ENCODE assay signal across 9 mouse cellular contexts in genomic region chr11:68451282-68451735, GRCm38 (mm10). TPM values are rescaled to one million over a fixed set of nuclear protein-coding genes. Genes with fewer than 3 reads are reported as not detected.
DNase-seq lines count a peak whose midpoint lies in the region; ATAC-seq lines count a peak whose summit lies in the region.
"Had no signal": no experiment of that assay in that cellular context is flagged by ENCODE, and none has a peak within 500 bp of the region (broad histone marks: within the 10 kb centered on the region; RNA-seq: fewer than 3 reads in every experiment).

No protein-coding gene starts in this region.

- 24% methylated on average over 10 of the region's 10 CpGs for WGBS in embryonic facial prominence, embryonic 15.5 days

- H3K27me3 ChIP-seq in embryonic facial prominence, embryonic 15.5 days = no peaks in the 10 kb centered on the region

- no peak overlapping the region for H3K4me2 ChIP-seq in embryonic facial prominence, embryonic 15.5 days (replicated peaks)

- no peaks in the 10 kb centered on the region for H3K36me3 ChIP-seq in embryonic facial prominence, embryonic 15.5 days

- peak; percentile 60; the same call in 1 of the 2 replicates for ATAC-seq in embryonic facial prominence, embryonic 15.5 days (ENCODE audit: insufficient number of reproducible peaks, low FRiP score, low TSS enrichment, low read depth)
- ATAC-seq in megakaryocyte, adult 5-6 weeks (ENCODE audit: poor library complexity, severe bottlenecking) = peak; percentile 68

- no peak overlapping the region for H3K9ac ChIP-seq in embryonic facial prominence, embryonic 15.5 days

- H3K4me1 ChIP-seq in embryonic facial prominence, embryonic 15.5 days = peaks cover 9% of the 10 kb centered on the region; the same call in 1 of the 2 replicates

- H3K27ac ChIP-seq in embryonic facial prominence, embryonic 15.5 days (replicated peaks) = no peak overlapping the region

- no peaks in the 10 kb centered on the region for H3K9me3 ChIP-seq in embryonic facial prominence, embryonic 15.5 days (replicated peaks)

- no peak overlapping the region for H3K4me3 ChIP-seq in embryonic facial prominence, embryonic 15.5 days (replicated peaks)

- DNase-seq in adrenal gland, postnatal 14 days = peak; percentile 38
- DNase-seq in adrenal gland, adult 2 months = no peak
- peak; percentile 76 for DNase-seq in A20 (ENCODE audit: low read depth, low spot score)
- no peak for DNase-seq in yolk sac, embryonic 10.5 days (ENCODE audit: low spot score)
- DNase-seq in testis, postnatal 14 days (ENCODE audit: low spot score) = no peak
- no peak for DNase-seq in right cerebral cortex, adult 2 months (ENCODE audit: low spot score in 2 of 2)
- DNase-seq: adrenal gland, postnatal 10 days had no signal

RNA-seq across cellular contexts. Expression of gene Pik3r5, which starts 19.4 kb away (rescaled TPM):
- 0.67 and 4.2 TPM in 2 replicates for total RNA-seq in adrenal gland, postnatal 14 days (2021)
- 1 to 10 TPM; 1.4 to 3.2 TPM for total RNA-seq in adrenal gland, adult 2 months (2021)
- 1.6 TPM in 2 replicates for polyA plus RNA-seq in adrenal gland, adult 2 months (2012; rRNA removed)
- 0.55 and 1.0 TPM in 2 replicates for polyA plus RNA-seq in embryonic facial prominence, embryonic 15.5 days (2015; fragmentation: Nextera tagmentation; extraction: Ambion mirVana)
- total RNA-seq in megakaryocyte, adult 5-6 weeks (2015) = 55.3 and 61.8 TPM in 2 replicates
- total RNA-seq in megakaryocyte, adult 5-6 weeks (2017) = 37.0 and 40.8 TPM in 2 replicates

RNA-seq across cellular contexts. Expression of gene Ntn1, which starts 50.7 kb away (rescaled TPM):
- 7.5 and 8.8 TPM in 2 replicates for total RNA-seq in adrenal gland, postnatal 14 days (2021)
- 10 to 100 TPM in 1 of 2 experiments, 1 to 10 TPM in 1; 9.9 to 16.1 TPM for total RNA-seq in adrenal gland, adult 2 months (2021)
- polyA plus RNA-seq in adrenal gland, adult 2 months (2012; rRNA removed) = 16.0 and 19.9 TPM in 2 replicates
- polyA plus RNA-seq in embryonic facial prominence, embryonic 15.5 days (2015; fragmentation: Nextera tagmentation; extraction: Ambion mirVana) = 12.5 and 15.8 TPM in 2 replicates
- not detected in 2 replicates for total RNA-seq in megakaryocyte, adult 5-6 weeks (2015)
- 0.08 TPM in 1 of 2 replicates, not detected in the other for total RNA-seq in megakaryocyte, adult 5-6 weeks (2017)

RNA-seq across cellular contexts. Expression of gene Pik3r6, which starts 51.5 kb away (rescaled TPM):
- 4.4 and 5.1 TPM in 2 replicates for total RNA-seq in adrenal gland, postnatal 14 days (2021)
- 1 to 10 TPM; 1.6 to 2.6 TPM for total RNA-seq in adrenal gland, adult 2 months (2021)
- 3.9 and 5.3 TPM in 2 replicates for polyA plus RNA-seq in adrenal gland, adult 2 months (2012; rRNA removed)
- 2.7 and 3.9 TPM in 2 replicates for polyA plus RNA-seq in embryonic facial prominence, embryonic 15.5 days (2015; fragmentation: Nextera tagmentation; extraction: Ambion mirVana)
- total RNA-seq in megakaryocyte, adult 5-6 weeks (2015) = 35.9 TPM in 2 replicates
- total RNA-seq in megakaryocyte, adult 5-6 weeks (2017) = 63.6 and 67.3 TPM in 2 replicates

Comparison
In these comparisons a context has a peak if more than half of its experiments do, and no peak if none do; other contexts are left out.
1. DNase-seq: peak in adrenal gland, postnatal 14 days (single experiment) and A20 (single experiment); none in adrenal gland, adult 2 months (single experiment), yolk sac, embryonic 10.5 days (single experiment), testis, postnatal 14 days (single experiment) and right cerebral cortex, adult 2 months (0 of 2).